Mouse (Mus musculus): ENCODE data around the gene Gpr82.

Gpr82 gene

GRCm38 (mm10) chrX:13661063-13661462, at the start of gene Gpr82:
Gene Gpr82 (plus strand): TSS chrX:13661363.
- DNase-seq (ENCODE audit: low spot score in 2 of 2) = no peak

- DNase-seq (ENCODE audit: low spot score in 2 of 2) = no peak
Measured at GRCm38 (mm10) chrX:13612115-13612514, 49.0 kb upstream of the Gpr82 start.

- no peak for DNase-seq (ENCODE audit: low spot score in 2 of 2)
Measured at GRCm38 (mm10) chrX:13616726-13617125, 44.4 kb upstream of the Gpr82 start.

- no peak for DNase-seq (ENCODE audit: low spot score in 2 of 2)
Measured at GRCm38 (mm10) chrX:13617294-13617693, 43.9 kb upstream of the Gpr82 start.

- DNase-seq (ENCODE audit: low spot score in 2 of 2) = peak in 1 of 2 experiments; percentile 3
Measured at GRCm38 (mm10) chrX:13618476-13618875, 42.7 kb upstream of the Gpr82 start.

- DNase-seq (ENCODE audit: low spot score in 2 of 2) = no peak
Measured at GRCm38 (mm10) chrX:13621473-13621872, 39.7 kb upstream of the Gpr82 start.

- no peak for DNase-seq (ENCODE audit: low spot score in 2 of 2)
Measured at GRCm38 (mm10) chrX:13622654-13623053, 38.5 kb upstream of the Gpr82 start.

GRCm38 (mm10) chrX:13631599-13632283, 29.4 kb upstream of the Gpr82 start, which contains the start of gene Gpr34:
Gene Gpr34 (plus strand): TSS chrX:13632089.
- DNase-seq (ENCODE audit: low spot score in 2 of 2) = no peak

- DNase-seq (ENCODE audit: low spot score in 2 of 2) = no peak
Measured at GRCm38 (mm10) chrX:13636398-13636797, 24.8 kb upstream of the Gpr82 start.

- DNase-seq (ENCODE audit: low spot score in 2 of 2) = no peak
Measured at GRCm38 (mm10) chrX:13638894-13639293, 22.3 kb upstream of the Gpr82 start.

- no peak for DNase-seq (ENCODE audit: low spot score in 2 of 2)
Measured at GRCm38 (mm10) chrX:13651889-13652288, 9.3 kb upstream of the Gpr82 start.

- no peak for DNase-seq (ENCODE audit: low spot score in 2 of 2)
Measured at GRCm38 (mm10) chrX:13652291-13652690, 8.9 kb upstream of the Gpr82 start.

- DNase-seq (ENCODE audit: low spot score in 2 of 2) = no peak
Measured at GRCm38 (mm10) chrX:13655005-13655421, 6.2 kb upstream of the Gpr82 start.

- DNase-seq (ENCODE audit: low spot score in 2 of 2) = no peak
Measured at GRCm38 (mm10) chrX:13655906-13656305, 5.3 kb upstream of the Gpr82 start.

- DNase-seq (ENCODE audit: low spot score in 2 of 2) = peak in 1 of 2 experiments; percentile 61
Measured at GRCm38 (mm10) chrX:13656721-13657120, 4.4 kb upstream of the Gpr82 start.

GRCm38 (mm10) chrX:13658616-13659140, 2.5 kb upstream of the Gpr82 start:
- no peak for DNase-seq (ENCODE audit: low spot score in 2 of 2)

- no peak for DNase-seq (ENCODE audit: low spot score in 2 of 2)
Measured at GRCm38 (mm10) chrX:13659201-13659890, 1.8 kb upstream of the Gpr82 start.

GRCm38 (mm10) chrX:13668867-13669266, 7.7 kb downstream of the Gpr82 start:
- DNase-seq (ENCODE audit: low spot score in 2 of 2) = no peak

GRCm38 (mm10) chrX:13670342-13670741, 9.2 kb downstream of the Gpr82 start:
- no peak for DNase-seq (ENCODE audit: low spot score in 2 of 2)

GRCm38 (mm10) chrX:13673001-13673400, 11.8 kb downstream of the Gpr82 start:
- no peak for DNase-seq (ENCODE audit: low spot score in 2 of 2)

GRCm38 (mm10) chrX:13681748-13682147, 20.6 kb downstream of the Gpr82 start:
- DNase-seq (ENCODE audit: low spot score in 2 of 2) = no peak

- no peak for DNase-seq (ENCODE audit: low spot score in 2 of 2)
Measured at GRCm38 (mm10) chrX:13686589-13686988, 25.4 kb downstream of the Gpr82 start.

GRCm38 (mm10) chrX:13688356-13688755, 27.2 kb downstream of the Gpr82 start:
- DNase-seq (ENCODE audit: low spot score in 2 of 2) = no peak
